ENCODE assay signal across 13 mouse cellular contexts in the genomic region with DNA sequence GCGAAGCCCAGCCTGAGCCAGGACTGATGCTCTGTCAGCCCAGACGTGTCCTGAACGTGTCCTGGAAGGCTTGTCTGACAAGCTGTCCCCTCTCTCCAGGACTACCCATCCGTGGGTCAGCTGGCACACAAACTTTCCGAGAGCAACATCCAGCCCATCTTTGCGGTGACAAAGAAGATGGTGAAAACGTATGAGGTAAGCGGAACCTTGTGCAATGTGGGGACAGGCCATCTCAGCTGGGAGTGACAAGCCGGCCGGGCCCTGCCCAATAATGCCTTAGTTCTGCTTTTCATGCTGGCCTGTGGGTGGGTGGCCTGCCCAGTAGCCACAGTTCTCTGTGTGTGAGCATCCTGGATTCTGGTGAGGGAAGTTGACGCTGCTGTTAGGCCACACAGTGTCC. TPM values are rescaled to one million over a fixed set of nuclear protein-coding genes. Genes with fewer than 3 reads are reported as not detected.
DNase-seq lines count a peak whose midpoint lies in the region; ATAC-seq and TF ChIP-seq lines count a peak whose summit lies in the region.
"Had no signal": no experiment of that assay in that cellular context is flagged by ENCODE, and none has a peak within 500 bp of the region (broad histone marks: within the 10 kb centered on the region; RNA-seq: fewer than 3 reads in every experiment).

No protein-coding gene starts in this region.

- no peaks in the 10 kb centered on the region; the same call in 1 of the 2 replicates for H3K36me3 ChIP-seq in liver, postnatal 0 days (replicated peaks; ENCODE audit: insufficient read depth, low read length)
- H3K36me3 ChIP-seq: heart, embryonic 13.5 days had no signal

- TF ChIP-seq CTCF in liver, postnatal 0 days (IDR thresholded peaks at IDR 0.05; ENCODE audit: low read depth), result no peak

- DNase-seq in adrenal gland, adult (ENCODE audit: inconsistent age in 2 of 2, low spot score in 1 of 2), result peak; percentile 30 to 49
- DNase-seq in adrenal gland, postnatal 25 days, result no peak
- DNase-seq in left cerebral cortex, postnatal 14 days (ENCODE audit: low spot score in 2 of 2), result peak; percentile 34
- DNase-seq in left cerebral cortex, adult 8-10 months (ENCODE audit: low spot score in 2 of 2), result no peak
- DNase-seq in liver, postnatal 0 days, result peak; percentile 72
- no peak for DNase-seq in right cerebral cortex, postnatal 4 days
- no peak for DNase-seq in cerebellum, adult 9-10 months
- DNase-seq: kidney, postnatal 14 days had no signal

- no peaks in the 10 kb centered on the region for H3K27me3 ChIP-seq in liver, postnatal 0 days (ENCODE audit: insufficient read depth, low read length)
- H3K27me3 ChIP-seq: heart, embryonic 13.5 days; megakaryocyte, embryonic 14.5 days had no signal

- no peak for TF ChIP-seq EP300 in liver, postnatal 0 days (IDR thresholded peaks at IDR 0.05; ENCODE audit: low read depth)

- H3K4me2 ChIP-seq in liver, postnatal 0 days (ENCODE audit: low read depth, low read length), result no peak overlapping the region
- H3K4me2 ChIP-seq: heart, embryonic 13.5 days had no signal

- peak; percentile 71 for ATAC-seq in liver, postnatal 0 days
- peak; percentile 93 for ATAC-seq in neutrophil, adult 5-6 weeks (ENCODE audit: extremely low read depth, insufficient number of reproducible peaks, low FRiP score, poor library complexity, severe bottlenecking)
- ATAC-seq: forebrain, embryonic 14.5 days had no signal

- H3K9me3 ChIP-seq in liver, postnatal 0 days (ENCODE audit: low read length), result no peaks in the 10 kb centered on the region
- H3K9me3 ChIP-seq: heart, embryonic 13.5 days; megakaryocyte, embryonic 14.5 days had no signal

- intact Hi-C loops in left cerebral cortex, postnatal 14 days (cut with DNase I), result no loop called here

- 56% methylated on average over 11 of the region's 11 CpGs for WGBS in liver, postnatal 0 days (ENCODE audit: insufficient replicate concordance)

- H3K27ac ChIP-seq in liver, postnatal 0 days (ENCODE audit: low read depth), result peak overlapping the region; percentile 69
- H3K27ac ChIP-seq: heart, embryonic 13.5 days had no signal

- H3K9ac ChIP-seq in liver, postnatal 0 days (replicated peaks), result no peak overlapping the region
- H3K9ac ChIP-seq: heart, embryonic 13.5 days had no signal

- H3K4me3 ChIP-seq in liver, postnatal 0 days (ENCODE audit: low read depth, low read length), result no peak overlapping the region
- H3K4me3 ChIP-seq: heart, embryonic 13.5 days; megakaryocyte, embryonic 14.5 days had no signal

- no peaks in the 10 kb centered on the region for H3K4me1 ChIP-seq in liver, postnatal 0 days (ENCODE audit: insufficient read depth)

RNA-seq across cellular contexts. Expression of a gene that starts 20.8 kb away (rescaled TPM):
- total RNA-seq in adrenal gland, postnatal 25 days (2021), result 2.2 and 3.3 TPM in 2 replicates
- 1 to 10 TPM; 3.1 to 3.2 TPM for total RNA-seq in left cerebral cortex, postnatal 14 days (2021)
- 10 to 100 TPM in 2 of 4 experiments, 1 to 10 TPM in 2; 3.8 to 20.4 (median 8.9) TPM for total RNA-seq in left cerebral cortex, adult 8-10 months (2022)
- polyA plus RNA-seq in liver, postnatal 0 days (2015; fragmentation: Nextera tagmentation; extraction: Ambion mirVana), result 18.7 and 23.1 TPM in 2 replicates
- total RNA-seq in neutrophil, adult 5-6 weeks (2017), result 452 and 473 TPM in 2 replicates

RNA-seq across cellular contexts. Expression of a gene that starts 30.6 kb away (rescaled TPM):
- total RNA-seq in adrenal gland, postnatal 25 days (2021), result 154 and 195 TPM in 2 replicates
- 10 to 100 TPM; 74.0 to 75.1 TPM for total RNA-seq in left cerebral cortex, postnatal 14 days (2021)
- 10 to 100 TPM; 80.9 to 92.5 (median 89.4) TPM for total RNA-seq in left cerebral cortex, adult 8-10 months (2022)
- polyA plus RNA-seq in liver, postnatal 0 days (2015; fragmentation: Nextera tagmentation; extraction: Ambion mirVana), result 126 and 129 TPM in 2 replicates
- total RNA-seq in neutrophil, adult 5-6 weeks (2017), result 78.7 and 87.5 TPM in 2 replicates

RNA-seq across cellular contexts. Expression of a gene that starts 35.3 kb away (rescaled TPM):
- 23.1 and 24.6 TPM in 2 replicates for total RNA-seq in adrenal gland, postnatal 25 days (2021)
- total RNA-seq in left cerebral cortex, postnatal 14 days (2021), result 10 to 100 TPM; 32.2 to 33.4 TPM
- total RNA-seq in left cerebral cortex, adult 8-10 months (2022), result 10 to 100 TPM; 26.6 to 32.7 (median 29.5) TPM
- 14.8 and 15.5 TPM in 2 replicates for polyA plus RNA-seq in liver, postnatal 0 days (2015; fragmentation: Nextera tagmentation; extraction: Ambion mirVana)
- 23.3 and 29.5 TPM in 2 replicates for total RNA-seq in neutrophil, adult 5-6 weeks (2017)

RNA-seq across cellular contexts. Expression of a gene that starts 55.0 kb away (rescaled TPM):
- 104 and 117 TPM in 2 replicates for total RNA-seq in adrenal gland, postnatal 25 days (2021)
- total RNA-seq in left cerebral cortex, postnatal 14 days (2021), result 100 to 1,000 TPM; 129 to 135 TPM
- 100 to 1,000 TPM; 172 to 216 (median 192) TPM for total RNA-seq in left cerebral cortex, adult 8-10 months (2022)
- 105 and 111 TPM in 2 replicates for polyA plus RNA-seq in liver, postnatal 0 days (2015; fragmentation: Nextera tagmentation; extraction: Ambion mirVana)
- 32.6 and 52.2 TPM in 2 replicates for total RNA-seq in neutrophil, adult 5-6 weeks (2017)

RNA-seq across cellular contexts. Expression of a gene that starts 55.1 kb away (rescaled TPM):
- total RNA-seq in adrenal gland, postnatal 25 days (2021), result 20.9 TPM in 1 of 2 replicates, not detected in the other
- 10 to 100 TPM in 1 of 2 experiments, 1 to 10 TPM in 1; 6.7 to 15.7 TPM for total RNA-seq in left cerebral cortex, postnatal 14 days (2021)
- 10 to 100 TPM; 17.1 to 31.9 (median 23.8) TPM for total RNA-seq in left cerebral cortex, adult 8-10 months (2022)
- 8.4 and 13.3 TPM in 2 replicates for polyA plus RNA-seq in liver, postnatal 0 days (2015; fragmentation: Nextera tagmentation; extraction: Ambion mirVana)
- total RNA-seq in neutrophil, adult 5-6 weeks (2017), result not detected in 2 replicates
- polyA plus RNA-seq: heart, embryonic 13.5 days; stomach, embryonic 14.5 days had no signal

Comparison
In these comparisons a context has a peak if more than half of its experiments do, and no peak if none do; other contexts are left out.
1. DNase-seq: peak in adrenal gland, adult (2 of 2), left cerebral cortex, postnatal 14 days (2 of 2) and liver, postnatal 0 days (single experiment); none in adrenal gland, postnatal 25 days (single experiment), left cerebral cortex, adult 8-10 months (0 of 2), right cerebral cortex, postnatal 4 days (single experiment) and cerebellum, adult 9-10 months (single experiment).
2. RNA of a gene that starts 20.8 kb away (total RNA-seq): 452 to 473 TPM in neutrophil, adult 5-6 weeks; 3.8 to 20.4 TPM in left cerebral cortex, adult 8-10 months, 2.2 to 3.3 TPM in adrenal gland, postnatal 25 days and 3.1 to 3.2 TPM in left cerebral cortex, postnatal 14 days; every median in the first group is over 10 times any median in the second.